Mouse (Mus musculus) embryonic facial prominence, embryonic 11.5 days (tissue): ENCODE measurements around the gene Npas3. TPM values are rescaled to one million over a fixed set of nuclear protein-coding genes. Genes with fewer than 3 reads are reported as not detected.

Source experiments
- ATAC-seq: fragments of 200-750 bp; cut with Nextera tagmentation; replicated peaks from 2 replicates; pipeline ENCODE4 v1.8.0; 2017; ENCODE audit warnings: low read depth; ENCODE audit not compliant: insufficient number of reproducible peaks, low FRiP score, low TSS enrichment
- DNase-seq: peaks from one replicate; pipeline ENCODE4 v3.0.0-alpha.2; 2015; ENCODE audit warnings: low spot score
- H3K27ac ChIP-seq: fragments of 300-500 bp; sonication (generic); replicated peaks from 2 replicates; pipeline ENCODE4 v1.5.1; 2014; ENCODE audit warnings: mild to moderate bottlenecking, low read depth, low read length, control low read depth
- H3K27me3 ChIP-seq: fragments of 300-500 bp; sonication (generic); 2 replicates; pipeline ENCODE4 v1.6.1; 2014; ENCODE audit warnings: mild to moderate bottlenecking, low read length, moderate library complexity, mixed read lengths; ENCODE audit not compliant: control insufficient read depth, insufficient read depth
- H3K36me3 ChIP-seq: fragments of 300-500 bp; sonication (generic); replicated peaks from 2 replicates; pipeline ENCODE4 v1.6.1; 2014; ENCODE audit warnings: low read depth, mild to moderate bottlenecking, low read length, moderate library complexity, mixed read lengths; ENCODE audit not compliant: control insufficient read depth, insufficient read depth
- H3K4me1 ChIP-seq: fragments of 300-500 bp; sonication (generic); 2 replicates; pipeline ENCODE4 v1.6.1; 2014; ENCODE audit warnings: low read length, mixed read lengths; ENCODE audit not compliant: control insufficient read depth, insufficient read depth
- H3K4me2 ChIP-seq: fragments of 300-500 bp; sonication (generic); 2 replicates; pipeline ENCODE4 v1.6.1; 2014; ENCODE audit warnings: low read depth, mild to moderate bottlenecking, control low read depth, low read length, moderate library complexity
- H3K4me3 ChIP-seq: fragments of 300-500 bp; sonication (generic); 2 replicates; pipeline ENCODE4 v1.5.1; 2014; ENCODE audit warnings: low read depth, low read length, control low read depth
- H3K9ac ChIP-seq: fragments of 300-500 bp; sonication (generic); replicated peaks from 2 replicates; pipeline ENCODE4 v1.6.1; 2014; ENCODE audit warnings: mild to moderate bottlenecking, control low read depth, low read length
- H3K9me3 ChIP-seq: fragments of 300-500 bp; sonication (generic); replicated peaks from 2 replicates; pipeline ENCODE4 v1.6.1; 2016; ENCODE audit warnings: mild to moderate bottlenecking, low read length, inconsistent platforms, mixed read lengths; ENCODE audit not compliant: control insufficient read depth
- WGBS: fragments of 180-500 bp; shearing (Covaris S2); extraction: QIAGEN DNeasy Blood & Tissue Kit; methylation state at CpG from one replicate; pipeline ENCODE4 v1.1.7; 2014; 5-methylcytosine and 5-hydroxymethylcytosine counted together
- polyA plus RNA-seq: library from polyadenylated mRNA; unstranded; fragments of >200 nt; fragmentation: Nextera tagmentation; extraction: Ambion mirVana; gene quantifications from 2 replicates; pipeline ENCODE4 v1.2.1, GENCODE M21; 2014

Npas3 gene
- polyA plus RNA-seq, 1 experiment from 2014 or later = 5.0 TPM

- no peaks in the 10 kb centered on the region for H3K27me3 ChIP-seq
- H3K36me3 ChIP-seq = no peaks in the 10 kb centered on the region
- no peak overlapping the region for H3K4me2 ChIP-seq
- DNase-seq = peak; percentile 61
- H3K9ac ChIP-seq = no peak overlapping the region
- ATAC-seq = no peak
- H3K4me1 ChIP-seq = no peaks in the 10 kb centered on the region
- no peak overlapping the region for H3K27ac ChIP-seq
- H3K9me3 ChIP-seq = no peaks in the 10 kb centered on the region
- no peak overlapping the region for H3K4me3 ChIP-seq
Measured at GRCm38 (mm10) chr12:53496386-53496785, 247.9 kb downstream of the Npas3 start.

GRCm38 (mm10) chr12:53514885-53515284 lies 266.4 kb downstream of the Npas3 start:
- no peaks in the 10 kb centered on the region for H3K4me1 ChIP-seq
- no peaks in the 10 kb centered on the region for H3K36me3 ChIP-seq
- 78% methylated on average over 4 of the region's 4 CpGs for WGBS

GRCm38 (mm10) chr12:53519556-53519955 lies 271.1 kb downstream of the Npas3 start:
- no peaks in the 10 kb centered on the region for H3K27me3 ChIP-seq
- H3K9ac ChIP-seq = no peak overlapping the region
- no peak overlapping the region for H3K4me3 ChIP-seq
- no peaks in the 10 kb centered on the region for H3K4me1 ChIP-seq
- no peaks in the 10 kb centered on the region for H3K36me3 ChIP-seq
- no peak overlapping the region for H3K4me2 ChIP-seq
- WGBS = 84% methylated on average over 4 of the region's 4 CpGs
- DNase-seq (no peak), ATAC-seq (no peak)
- no peaks in the 10 kb centered on the region for H3K9me3 ChIP-seq
- H3K27ac ChIP-seq = no peak overlapping the region

More at GRCm38 (mm10) chr12:53514885-53515284, 266.4 kb downstream of the Npas3 start:
- Histone ChIP-seq H3K4me3 (no peak overlapping the region), H3K9me3 (no peaks in the 10 kb centered on the region), H3K27ac (no peak overlapping the region), H3K27me3 (no peaks in the 10 kb centered on the region), H3K9ac (no peak overlapping the region), H3K4me2 (no peak overlapping the region)
- no peak for ATAC-seq
- no peak for DNase-seq

GRCm38 (mm10) chr12:53522631-53523030 lies 274.2 kb downstream of the Npas3 start:
- Histone ChIP-seq H3K4me2 (no peak overlapping the region), H3K9me3 (no peaks in the 10 kb centered on the region), H3K27me3 (no peaks in the 10 kb centered on the region), H3K4me1 (no peaks in the 10 kb centered on the region), H3K4me3 (no peak overlapping the region), H3K36me3 (no peaks in the 10 kb centered on the region), H3K9ac (no peak overlapping the region), H3K27ac (no peak overlapping the region)
- peak; percentile 59 for DNase-seq
- WGBS = 29% methylated on average over 5 of the region's 5 CpGs
- ATAC-seq = no peak

- WGBS = 84% methylated on average over 3 of the region's 3 CpGs
- no peaks in the 10 kb centered on the region for H3K9me3 ChIP-seq
- H3K4me1 ChIP-seq = no peaks in the 10 kb centered on the region
- no peaks in the 10 kb centered on the region for H3K27me3 ChIP-seq
- H3K9ac ChIP-seq = no peak overlapping the region
- H3K4me3 ChIP-seq = no peak overlapping the region
- H3K27ac ChIP-seq = no peak overlapping the region
- H3K36me3 ChIP-seq = no peaks in the 10 kb centered on the region
- no peak for ATAC-seq
- DNase-seq = no peak
- no peak overlapping the region for H3K4me2 ChIP-seq
Measured at GRCm38 (mm10) chr12:53527046-53527445, 278.6 kb downstream of the Npas3 start.

- Histone ChIP-seq H3K9me3 (no peaks in the 10 kb centered on the region), H3K9ac (no peak overlapping the region), H3K4me1 (no peaks in the 10 kb centered on the region), H3K27me3 (no peaks in the 10 kb centered on the region), H3K4me2 (no peak overlapping the region), H3K36me3 (no peaks in the 10 kb centered on the region), H3K4me3 (no peak overlapping the region), H3K27ac (no peak overlapping the region)
- no peak for ATAC-seq
- 94% methylated on average over 2 of the region's 2 CpGs for WGBS
- DNase-seq = no peak
Measured at GRCm38 (mm10) chr12:53529345-53529744, 280.9 kb downstream of the Npas3 start.

GRCm38 (mm10) chr12:53536816-53537215 lies 288.3 kb downstream of the Npas3 start:
- no peak for ATAC-seq
- H3K4me1 ChIP-seq = no peaks in the 10 kb centered on the region

GRCm38 (mm10) chr12:53556359-53556758 lies 307.9 kb downstream of the Npas3 start:
- ATAC-seq (no peak), DNase-seq (no peak)
- WGBS = 96% methylated on average over 2 of the region's 2 CpGs
- H3K27me3 ChIP-seq = no peaks in the 10 kb centered on the region
- no peaks in the 10 kb centered on the region for H3K4me1 ChIP-seq
- H3K4me2 ChIP-seq = no peak overlapping the region
- H3K9ac ChIP-seq = no peak overlapping the region
- H3K27ac ChIP-seq = no peak overlapping the region
- no peaks in the 10 kb centered on the region for H3K36me3 ChIP-seq
- H3K4me3 ChIP-seq = no peak overlapping the region
- no peaks in the 10 kb centered on the region for H3K9me3 ChIP-seq

More at GRCm38 (mm10) chr12:53536816-53537215, 288.3 kb downstream of the Npas3 start:
- Histone ChIP-seq H3K4me3 (no peak overlapping the region), H3K36me3 (no peaks in the 10 kb centered on the region), H3K27me3 (no peaks in the 10 kb centered on the region), H3K4me2 (no peak overlapping the region), H3K9me3 (no peaks in the 10 kb centered on the region), H3K27ac (no peak overlapping the region), H3K9ac (no peak overlapping the region)
- whole genome bisulfite sequencing = 17% methylated on average over 5 of the region's 5 CpGs
- DNase-seq = no peak
